Mouse (Mus musculus) A20 (cell line): ENCODE measurements around the gene Tra2b.
A peak's percentile ranks its signal among the peaks of the same experiment; 100 is the strongest.
"Not testable (repeated sequence)": the region's sequence is repeated elsewhere in the genome, so short reads cannot be mapped to it uniquely, and the experiment has no call there.

Experiments
- DNase-seq: peaks from one replicate; pipeline ENCODE4 v3.0.0-alpha.2; 2011; ENCODE audit warnings: low read depth, low spot score

Tra2b gene

DNA sequence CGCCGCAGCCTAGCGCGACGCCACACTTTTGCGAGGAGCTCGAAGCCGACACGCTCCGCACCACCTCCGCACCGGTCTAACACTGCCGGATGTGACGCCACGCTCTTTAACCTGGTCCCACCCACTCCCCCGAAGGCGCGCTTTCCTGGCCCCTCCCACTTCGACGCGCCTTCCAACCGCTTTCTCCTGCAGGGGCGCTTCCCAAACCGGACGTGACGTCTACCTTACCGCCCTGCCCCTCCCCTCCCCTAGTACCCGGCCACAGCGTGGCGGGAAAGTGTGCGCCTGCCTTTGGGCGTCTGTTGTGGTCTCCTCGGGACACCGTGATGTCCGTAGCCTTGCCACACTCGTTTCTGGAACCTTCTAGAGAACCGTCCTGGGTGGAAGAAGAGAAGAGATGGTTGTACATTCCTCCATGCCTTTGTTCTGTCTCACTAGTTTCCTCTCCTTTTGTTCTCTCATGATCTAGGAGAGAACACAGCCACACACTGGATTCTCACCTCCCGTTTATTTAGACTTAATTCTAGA, at the start of gene Tra2b:
Gene Tra2b (minus strand): TSS at position 157 of the 528 bp plus-strand sequence.
- peak; percentile 99 for DNase-seq

DNA sequence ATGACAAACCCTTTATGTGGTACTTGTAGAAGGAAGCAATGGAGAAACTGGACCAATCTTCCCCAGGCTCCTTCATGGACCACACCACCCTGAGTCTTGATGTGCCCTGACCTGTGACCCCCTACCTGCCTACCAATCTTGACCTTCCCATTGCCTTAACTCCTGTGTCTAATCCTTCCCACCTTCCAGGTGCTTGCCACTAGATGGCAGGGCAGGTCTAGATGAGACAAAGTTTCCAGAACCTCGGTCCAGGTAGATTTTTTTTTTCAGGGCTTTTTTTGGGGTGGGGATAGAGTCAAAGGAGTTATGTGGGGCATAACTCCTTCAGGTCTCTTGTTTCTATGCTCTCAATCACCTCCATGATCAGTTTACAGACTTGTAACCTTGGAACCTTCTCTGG, 44.8 kb upstream of the Tra2b start:
- peak; percentile 37 for DNase-seq

DNA sequence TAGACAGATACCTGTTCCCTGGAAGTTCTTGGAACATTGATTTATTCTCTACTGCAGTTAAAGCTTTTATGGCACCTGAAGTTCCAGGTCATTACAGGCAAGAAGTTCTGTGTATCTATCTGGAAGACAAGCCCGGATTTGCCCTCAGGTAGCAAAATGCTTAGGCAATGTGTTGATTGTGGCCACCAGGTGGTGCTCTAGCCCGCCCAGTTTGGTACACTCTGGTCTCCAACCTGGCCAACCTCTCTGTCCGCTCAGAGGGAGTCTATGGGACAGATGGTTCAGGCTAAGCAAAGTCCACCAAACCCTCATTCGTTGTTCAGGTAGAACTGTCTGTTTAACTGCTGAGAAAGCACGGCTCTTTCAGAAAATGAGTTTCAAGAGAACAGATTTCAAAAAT, 36.8 kb upstream of the Tra2b start:
- DNase-seq, result peak; percentile 61

DNA sequence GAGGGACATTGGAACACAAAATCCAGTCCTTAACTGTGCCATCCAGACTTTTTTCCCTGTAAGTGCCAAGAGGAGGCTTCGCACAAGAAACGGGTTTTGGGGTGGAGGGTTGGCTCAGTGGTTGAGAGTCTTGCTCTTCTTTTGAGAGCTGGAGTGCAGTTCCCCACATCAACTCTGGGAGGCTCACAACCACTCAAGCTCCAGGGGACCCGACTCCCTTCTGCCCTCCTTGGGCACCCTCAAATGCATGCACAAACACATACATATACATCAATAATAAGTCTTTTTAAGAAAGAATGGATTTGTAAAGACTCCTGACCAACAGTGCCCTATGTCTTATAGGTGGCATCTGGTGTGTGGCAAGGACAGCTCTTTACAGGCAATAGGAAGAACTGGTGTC, 35.6 kb upstream of the Tra2b start:
- peak; percentile 27 for DNase-seq

DNA sequence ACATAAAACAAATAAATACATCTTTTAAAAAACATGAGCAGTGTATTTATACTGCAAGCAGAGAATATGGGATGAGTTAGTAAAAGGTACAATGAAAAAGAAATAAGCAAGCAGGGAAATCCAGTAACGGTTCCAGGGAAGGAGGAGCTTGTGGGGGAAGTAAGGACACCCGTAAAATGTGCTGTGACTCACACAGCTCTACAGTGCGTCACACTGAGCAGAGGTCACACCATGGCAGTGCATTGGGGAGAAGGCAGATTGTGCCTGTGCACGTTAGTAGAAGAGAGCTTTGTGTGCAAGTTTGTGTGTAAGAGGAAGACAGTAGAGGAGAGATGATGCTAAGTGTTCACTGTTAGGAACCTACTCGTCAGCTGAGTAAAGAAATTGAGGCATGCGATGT, 31.1 kb upstream of the Tra2b start:
- DNase-seq, result no peak

DNA sequence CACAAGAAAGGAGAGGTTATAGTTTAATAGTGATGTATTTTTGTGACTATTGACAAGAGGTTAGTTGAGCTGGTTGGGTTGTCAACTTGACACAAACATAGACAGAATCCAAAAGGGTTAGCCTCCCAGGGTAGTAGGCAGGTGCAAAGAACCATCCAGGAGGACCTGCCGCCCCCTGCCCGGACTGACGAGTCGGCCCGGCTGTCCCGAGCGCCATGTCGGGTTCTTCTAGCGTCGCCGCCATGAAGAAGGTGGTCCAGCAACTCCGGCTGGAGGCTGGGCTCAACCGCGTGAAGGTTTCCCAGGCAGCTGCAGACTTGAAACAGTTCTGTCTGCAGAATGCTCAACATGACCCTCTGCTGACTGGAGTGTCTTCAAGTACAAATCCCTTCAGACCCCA, 29.0 kb upstream of the Tra2b start:
- not testable (repeated sequence) for DNase-seq

DNA sequence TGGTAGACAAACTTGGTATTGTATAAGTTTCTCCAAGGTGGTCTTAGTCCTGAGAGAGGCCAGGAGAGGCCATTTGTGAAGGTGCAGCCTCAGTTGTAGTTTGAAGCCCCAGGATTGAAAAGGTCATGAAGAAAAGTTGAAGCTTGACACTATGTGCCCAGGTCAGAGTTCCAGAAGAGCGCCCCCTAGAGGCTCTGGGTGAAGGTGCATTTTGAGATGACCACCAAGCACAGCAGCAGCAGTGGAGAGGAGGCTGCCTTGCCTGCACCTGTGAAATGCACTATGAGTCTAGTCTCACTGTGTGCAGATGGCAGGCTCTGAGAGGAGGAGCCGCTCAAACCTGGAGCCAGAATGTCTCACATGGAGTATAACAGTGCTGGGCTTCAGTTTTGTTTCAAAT, 27.8 kb upstream of the Tra2b start:
- peak; percentile 52 for DNase-seq

DNA sequence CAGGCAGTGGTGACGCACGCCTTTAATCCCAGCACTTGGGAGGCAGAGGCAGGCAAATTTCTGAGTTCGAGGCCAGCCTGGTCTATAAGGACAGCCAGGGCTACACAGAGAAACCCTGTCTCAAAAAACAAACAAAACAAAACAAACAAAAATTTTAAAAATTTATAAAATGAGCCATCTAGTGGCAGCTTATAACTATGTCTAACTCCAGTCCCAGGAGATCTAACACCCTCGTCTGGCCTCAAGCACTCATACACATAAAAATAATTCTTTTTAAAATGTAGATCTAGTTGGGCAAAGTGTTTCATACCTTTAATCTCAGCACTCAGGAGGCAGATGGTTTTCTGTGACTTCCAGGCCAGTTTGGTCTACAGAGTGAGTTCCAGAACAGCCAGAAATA, 26.6 kb upstream of the Tra2b start:
- no peak for DNase-seq

DNA sequence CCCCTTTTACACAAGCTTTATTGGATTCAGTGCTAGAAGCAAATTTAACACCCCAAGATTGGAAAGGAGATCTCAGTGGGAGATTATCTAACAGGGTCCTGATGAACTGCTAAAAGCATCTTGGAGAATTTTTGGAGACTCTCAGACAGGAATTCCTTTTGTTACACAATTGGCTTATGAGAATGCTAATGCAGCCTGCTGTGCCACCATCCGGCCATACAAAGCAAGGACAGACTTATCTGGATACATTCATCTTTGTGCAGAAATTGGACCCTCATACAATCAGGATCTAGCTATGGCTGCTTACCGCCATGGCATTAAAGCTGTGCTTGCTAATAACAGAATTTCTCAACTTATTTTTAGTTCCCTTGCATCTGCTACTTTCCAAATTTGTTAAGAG, 23.8 kb upstream of the Tra2b start:
- no peak for DNase-seq

DNA sequence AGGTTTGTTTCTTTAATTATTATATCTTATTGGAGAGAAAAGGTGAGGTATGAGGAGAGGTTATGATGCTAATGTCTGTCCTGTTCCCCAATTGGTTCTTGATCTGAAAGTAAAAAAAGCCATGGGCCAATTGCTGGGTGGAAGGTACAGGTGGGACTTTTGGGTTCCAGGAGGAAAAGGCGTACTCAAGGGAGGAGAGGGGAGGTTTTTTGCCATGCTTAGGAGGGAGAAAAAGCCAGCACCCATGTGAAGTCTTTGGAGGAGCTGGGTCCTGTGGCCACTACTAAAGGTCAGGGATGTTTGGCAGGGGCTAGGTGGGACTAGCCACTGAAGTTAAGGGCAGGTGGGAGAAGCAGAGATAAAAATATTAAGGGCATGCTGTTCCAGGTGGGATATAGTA, 21.2 kb upstream of the Tra2b start:
- no peak for DNase-seq

DNA sequence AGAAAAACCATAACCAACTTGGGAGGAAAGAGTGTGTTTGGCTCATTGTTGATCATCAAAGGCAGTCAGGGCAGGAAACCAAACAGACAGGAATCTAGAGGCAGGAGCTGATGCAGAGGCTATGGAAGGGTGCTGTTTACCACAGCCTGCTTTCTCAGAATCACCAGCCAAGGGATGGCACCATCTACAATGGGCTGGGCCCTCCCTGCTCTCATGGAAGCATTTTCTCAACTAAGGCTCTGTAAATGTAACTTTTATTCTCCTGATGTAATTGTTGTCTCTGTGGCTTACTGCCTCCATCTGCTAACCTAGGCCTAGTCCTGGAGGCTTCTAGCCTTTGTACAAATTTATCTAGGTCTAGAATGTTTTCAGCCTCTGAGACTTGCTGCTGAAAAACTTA, 10.7 kb upstream of the Tra2b start:
- no peak for DNase-seq

DNA sequence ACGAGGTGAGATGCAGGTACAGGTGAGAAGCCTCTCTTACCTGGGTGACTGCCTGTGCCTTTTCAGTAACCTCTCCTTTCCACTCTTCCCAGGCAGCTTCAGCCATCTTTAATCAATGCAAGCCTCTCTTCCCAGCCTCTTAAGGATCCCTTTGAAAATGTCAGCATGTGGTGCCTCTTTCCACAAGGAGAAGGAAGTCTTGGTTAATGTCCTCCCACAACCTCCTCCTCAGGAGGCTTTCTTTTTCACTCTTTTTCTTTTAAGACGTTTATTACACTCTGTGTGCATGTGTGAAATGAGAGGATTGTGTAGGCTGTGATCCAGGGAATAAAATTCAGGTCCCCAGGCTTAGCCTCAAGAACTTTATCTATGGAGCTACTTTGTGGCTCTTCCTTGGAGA, 9.3 kb upstream of the Tra2b start:
- DNase-seq, result no peak

DNA sequence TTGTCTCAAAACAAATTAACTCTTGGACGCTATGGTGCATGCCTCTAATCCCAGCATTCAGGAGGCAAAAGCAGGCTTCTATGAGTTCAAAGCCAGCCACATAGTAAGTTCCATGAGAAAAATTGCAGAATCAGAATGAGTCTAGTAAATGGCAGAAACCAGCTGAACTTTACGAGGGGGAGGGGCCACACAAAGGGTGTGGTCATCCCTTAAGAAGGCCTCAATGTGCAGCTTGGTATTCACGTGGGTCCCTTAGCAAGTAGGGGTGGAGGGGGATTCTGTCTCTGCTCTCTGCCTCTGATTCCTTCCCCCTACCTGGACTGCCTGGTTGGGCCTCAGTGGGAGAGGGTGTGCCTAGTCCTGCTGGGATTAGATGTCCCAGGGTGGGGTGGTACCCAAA, 4.7 kb upstream of the Tra2b start:
- DNase-seq, result no peak

DNA sequence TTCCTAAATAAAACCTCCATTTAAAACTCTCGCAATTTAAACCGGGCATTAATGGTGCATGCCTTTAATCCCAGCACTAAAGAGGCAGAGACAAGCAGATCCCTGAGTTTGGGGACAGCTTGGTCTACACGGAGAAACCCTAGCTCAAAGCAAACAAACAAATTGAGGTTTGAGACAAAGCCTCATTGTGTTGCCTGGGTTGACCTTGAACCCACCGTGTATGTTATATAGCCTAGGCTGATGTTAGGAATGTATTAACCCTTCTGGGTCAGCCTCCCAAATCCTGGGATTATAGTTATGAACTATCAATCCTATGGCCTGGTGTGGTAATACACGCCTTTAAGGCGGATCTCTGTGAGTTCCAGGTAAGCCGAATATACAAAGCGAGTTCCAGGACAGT, 579 bp upstream of the Tra2b start:
- no peak for DNase-seq

DNA sequence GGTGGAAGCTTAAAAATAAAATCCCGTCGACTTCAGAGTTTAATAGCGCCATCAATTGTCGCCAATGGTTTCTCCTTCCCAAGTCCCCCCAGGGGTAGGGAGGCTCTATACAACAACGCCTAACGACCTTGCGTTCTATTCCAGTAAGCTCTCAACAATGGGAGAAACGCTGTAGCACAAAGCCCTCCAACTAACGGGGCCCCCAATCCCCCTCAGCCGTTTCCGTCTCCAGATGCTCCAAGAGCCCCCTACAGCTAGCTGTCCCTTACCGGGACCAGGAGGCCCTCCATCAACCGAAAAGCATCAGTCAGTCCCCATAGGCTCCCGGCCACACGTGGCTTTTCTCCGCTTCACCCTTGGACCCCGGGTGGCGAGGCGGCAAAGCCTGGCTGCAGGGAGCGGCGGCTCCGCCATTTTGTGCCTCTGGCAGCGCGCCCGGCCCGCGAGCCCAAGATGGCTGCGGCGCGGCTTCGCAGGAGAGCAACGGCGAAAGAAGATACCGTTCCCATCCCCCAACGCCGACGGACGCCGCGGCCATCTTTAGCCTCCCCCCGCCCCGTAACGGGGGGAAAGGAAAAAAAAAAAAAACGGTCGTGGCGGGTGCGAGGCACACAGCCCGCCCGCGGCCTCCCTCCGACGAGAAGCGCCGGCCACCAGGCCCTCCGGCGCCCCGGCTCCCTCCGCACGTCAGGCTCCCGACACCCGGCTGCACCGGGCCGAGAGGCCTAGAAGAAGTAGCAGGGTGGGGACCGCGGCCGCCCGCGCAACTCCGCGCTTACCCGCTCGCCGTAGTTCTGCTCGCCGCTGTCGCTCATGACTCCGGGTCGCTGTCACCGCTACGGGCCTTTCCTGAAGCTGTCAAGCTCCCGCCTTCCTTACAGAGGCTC, 600 bp downstream of the Tra2b start:
- DNase-seq, result peak; percentile 79

DNA sequence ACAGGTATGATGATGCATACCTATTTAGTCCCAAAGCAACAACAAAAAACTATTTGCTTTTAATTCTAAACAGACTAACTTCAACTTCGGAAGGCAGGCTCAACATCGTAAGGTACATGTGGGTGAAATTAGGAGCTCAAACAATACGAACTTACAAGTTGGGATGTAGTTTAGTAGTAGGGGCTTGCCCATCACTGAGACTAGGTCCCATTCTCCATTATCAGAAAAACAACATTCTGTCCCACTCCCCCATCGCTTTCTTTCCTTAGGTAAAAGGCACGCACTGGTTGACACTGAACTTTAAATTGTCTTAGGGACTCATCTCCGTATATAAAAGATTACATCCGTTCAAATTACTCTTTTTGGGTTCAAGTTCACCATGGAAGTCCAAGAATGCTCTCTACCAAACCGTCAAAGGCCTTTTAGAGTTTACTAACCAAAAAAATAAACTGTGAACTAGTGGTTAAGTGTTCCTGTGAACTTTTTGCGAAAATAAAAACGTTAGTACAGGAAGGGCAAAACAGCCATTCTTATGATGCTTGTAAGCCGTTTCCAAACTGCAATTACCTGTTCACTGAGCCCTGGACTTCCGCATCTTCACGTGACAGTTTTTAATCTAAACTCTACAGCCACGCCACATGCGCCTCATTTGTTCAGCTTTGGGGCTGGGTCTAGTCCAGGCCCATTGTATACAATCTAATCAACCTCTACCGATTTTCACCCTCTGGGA, 1.4 kb downstream of the Tra2b start:
- peak; percentile 66 for DNase-seq

DNA sequence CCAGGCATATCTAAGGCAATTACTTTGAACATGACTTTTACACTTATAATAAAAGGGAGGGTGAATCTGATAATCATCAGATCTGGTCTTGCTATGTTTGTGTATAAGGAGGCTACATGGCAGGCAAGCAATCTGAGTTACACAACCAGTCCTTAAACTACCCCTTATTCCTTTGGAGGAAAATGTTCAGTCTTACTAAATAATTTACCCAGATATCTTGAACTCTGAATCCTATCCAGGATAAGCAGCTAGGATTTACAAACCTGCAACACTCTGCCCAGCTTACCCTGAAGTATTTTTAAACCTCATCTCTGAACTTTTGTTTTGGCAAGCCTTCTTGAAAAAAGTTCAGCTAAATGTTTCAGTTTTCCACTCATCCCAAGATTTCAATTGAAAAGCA, 2.7 kb downstream of the Tra2b start:
- DNase-seq, result no peak

DNA sequence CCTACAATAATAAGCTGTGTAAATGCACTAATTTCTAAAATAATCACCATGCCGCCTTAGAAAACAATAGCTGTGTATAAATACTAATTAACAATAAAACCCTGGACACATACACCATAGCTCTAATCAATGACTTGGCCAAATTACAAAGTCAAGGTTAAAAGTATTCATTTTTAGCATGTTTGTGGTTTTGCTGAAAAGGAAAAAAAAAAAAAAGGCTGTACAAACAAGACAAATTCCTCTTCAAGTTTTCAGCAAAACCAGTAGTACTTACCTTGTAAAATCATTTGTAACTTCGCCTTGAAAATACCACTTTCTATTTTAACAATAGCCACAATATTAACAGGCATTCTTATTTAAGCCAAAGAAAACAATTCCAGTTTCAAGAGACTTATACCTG, 4.2 kb downstream of the Tra2b start:
- no peak for DNase-seq

DNA sequence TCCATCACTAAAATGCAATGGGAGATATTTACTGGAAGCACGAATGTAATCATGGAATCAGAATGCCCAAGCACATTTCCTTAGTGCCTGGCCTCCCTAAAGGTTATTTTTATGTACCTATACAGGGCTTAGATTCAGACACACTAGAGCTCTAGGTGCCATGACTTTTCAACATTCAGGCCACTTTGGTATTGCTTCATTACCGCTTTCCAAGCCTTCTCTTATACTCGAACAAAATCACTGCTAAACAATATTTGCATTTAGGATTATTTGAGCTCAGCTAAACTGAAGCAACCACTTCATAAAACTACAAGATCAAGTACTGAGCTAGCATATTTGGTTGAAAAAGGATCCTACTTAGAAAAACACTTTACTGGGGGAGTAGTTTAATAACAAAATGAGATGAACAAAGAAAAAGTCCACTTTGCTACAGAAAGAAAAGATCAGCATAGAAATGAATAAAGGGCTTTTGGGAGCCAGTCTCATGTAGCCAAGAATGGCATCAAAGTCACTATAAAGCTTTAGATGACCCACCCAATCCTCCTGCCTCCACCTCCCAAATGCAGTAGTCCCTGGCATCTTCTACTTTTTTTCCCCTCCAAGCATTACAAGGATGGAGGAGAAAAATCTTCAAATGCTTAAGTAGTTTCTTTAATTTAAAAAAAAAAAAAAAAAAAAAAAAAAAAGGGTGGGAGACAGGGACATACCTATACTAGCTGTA, 5.2 kb downstream of the Tra2b start:
- DNase-seq, result no peak

DNA sequence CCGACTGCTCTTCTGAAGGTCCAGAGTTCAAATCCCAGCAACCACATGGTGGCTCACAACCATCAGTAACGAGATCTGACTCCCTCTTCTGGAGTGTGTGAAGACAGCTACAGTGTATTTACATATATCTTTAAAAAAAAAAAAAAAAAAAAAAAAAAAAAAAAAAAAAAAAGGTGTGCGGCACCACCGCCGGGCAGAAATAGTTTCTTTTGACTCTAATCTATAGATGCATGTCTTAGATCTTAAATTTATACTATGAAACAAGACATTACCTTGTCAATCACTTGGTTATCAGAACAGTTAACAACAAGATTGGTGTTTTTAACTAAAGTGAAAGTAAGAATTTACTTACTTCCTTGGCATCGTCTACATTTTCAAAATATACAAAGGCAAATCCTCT, 13.6 kb downstream of the Tra2b start:
- not testable (repeated sequence) for DNase-seq

DNA sequence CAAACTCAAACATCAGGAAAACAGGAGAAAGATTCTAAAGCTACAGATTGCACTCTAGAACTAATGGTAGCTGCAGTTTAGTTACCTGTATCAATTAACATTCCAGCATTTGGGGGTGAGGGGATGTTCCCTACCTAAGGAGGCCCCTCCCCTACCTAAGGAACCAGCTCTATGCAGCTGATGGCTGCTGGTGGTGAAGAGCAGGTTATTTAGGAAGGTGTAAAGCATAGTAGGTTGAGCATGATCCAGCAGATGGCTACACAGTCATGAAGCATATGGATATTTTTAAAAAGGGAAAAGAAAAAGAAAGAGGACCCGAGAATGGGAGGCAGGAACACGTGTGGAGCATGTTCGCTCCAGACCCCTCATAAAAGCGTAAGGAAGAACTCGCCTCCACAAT, 15.5 kb downstream of the Tra2b start:
- DNase-seq, result no peak

DNA sequence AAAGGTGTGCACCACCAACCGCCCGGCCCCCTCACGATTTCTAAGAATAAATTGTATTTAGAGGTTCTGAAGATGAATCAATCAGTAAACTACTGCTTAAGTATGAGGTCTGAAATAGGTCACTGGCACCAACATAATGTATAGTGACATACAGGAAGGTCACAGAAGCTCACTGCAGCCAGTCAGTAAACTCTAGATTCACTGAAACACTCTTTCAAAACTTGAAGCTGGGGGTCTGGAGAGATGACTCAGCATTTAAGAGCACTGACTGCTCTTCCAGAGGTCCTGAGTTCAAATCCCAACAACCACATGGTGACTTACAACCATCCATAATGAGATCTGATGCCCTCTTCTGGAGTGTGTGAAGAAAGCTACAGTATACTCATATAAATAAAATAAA, 16.1 kb downstream of the Tra2b start:
- no peak for DNase-seq
